Mouse (Mus musculus): ENCODE measurements around the gene 4931428F04Rik. TPM values are rescaled to one million over a fixed set of nuclear protein-coding genes. Genes with fewer than 3 reads are reported as not detected.
A peak's percentile ranks its signal among the peaks of the same experiment; 100 is the strongest.

Gene 4931428F04Rik
- 23.6 and 25.2 TPM in 2 replicates for polyA plus RNA-seq (2014; fragmentation: Nextera tagmentation; extraction: Ambion mirVana)

- peaks cover 5% of the 10 kb centered on the region; the same call in 1 of the 2 replicates for H3K4me1 ChIP-seq (ENCODE audit: control insufficient read depth, insufficient read depth, low read length)
- ATAC-seq (replicated peaks; ENCODE audit: insufficient number of reproducible peaks, low FRiP score, low TSS enrichment, low read depth) (peak; percentile 24), DNase-seq (ENCODE audit: low spot score) (peak; percentile 67)
- peak within 1 kb of the TSS; percentile 69 for H3K4me2 ChIP-seq (ENCODE audit: low read depth, low read length)
- 2% methylated on average over 40 of the region's 43 CpGs for WGBS
- H3K9ac ChIP-seq (replicated peaks; ENCODE audit: low read length) = peak within 1 kb of the TSS; percentile 74
- H3K27me3 ChIP-seq (ENCODE audit: control insufficient read depth, insufficient read depth, low read length) = peaks cover 12% of the 10 kb centered on the region
- 0 out of 2 replicates have a peak within 1 kb of the TSS, but pooled peaks have one; percentile 41 for H3K27ac ChIP-seq (replicated peaks; ENCODE audit: low read depth, low read length)
- no peaks in the 10 kb centered on the region for H3K9me3 ChIP-seq (replicated peaks; ENCODE audit: control insufficient read depth, low read length)
- H3K4me3 ChIP-seq (ENCODE audit: low read depth, low read length) = peak within 1 kb of the TSS; percentile 47
- H3K36me3 ChIP-seq (replicated peaks; ENCODE audit: control insufficient read depth, insufficient read depth, low read depth, low read length) = no peaks in the 10 kb centered on the region
These were observed at the start of gene 4931428F04Rik for GRCm38 (mm10) chr8:105289805-105290460. 4931428F04Rik (minus strand) TSS chr8:105289864.

DNA sequence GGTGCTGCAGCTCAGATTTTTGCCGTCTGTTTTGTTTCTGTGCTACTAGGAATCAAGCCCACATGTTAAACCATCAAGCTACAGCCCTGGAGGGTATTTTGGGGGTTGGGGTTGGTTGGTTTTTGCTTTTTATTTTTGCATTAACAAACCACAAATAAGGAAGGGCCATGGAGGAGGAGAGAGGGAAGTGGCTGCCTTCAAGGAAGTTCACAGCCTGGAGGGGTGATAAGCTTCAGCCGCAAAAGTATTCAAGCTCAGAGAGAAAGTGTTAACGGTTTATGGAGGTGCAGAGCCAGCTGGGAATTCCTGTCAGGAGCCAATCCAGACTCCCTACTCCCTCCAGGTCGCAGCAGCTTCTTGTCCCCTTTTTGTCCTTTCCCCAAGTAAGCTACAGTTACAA lies 49.3 kb upstream of the 4931428F04Rik start:
- Histone ChIP-seq H3K27ac (replicated peaks; ENCODE audit: low read depth, low read length) (0 out of 2 replicates have a peak overlapping the region, but pooled peaks have one; percentile 8), H3K4me3 (ENCODE audit: low read depth, low read length) (no peak overlapping the region), H3K27me3 (ENCODE audit: control insufficient read depth, insufficient read depth, low read length) (no peaks in the 10 kb centered on the region), H3K36me3 (replicated peaks; ENCODE audit: control insufficient read depth, insufficient read depth, low read depth, low read length) (peaks cover 3% of the 10 kb centered on the region; the same call in 1 of the 2 replicates), H3K4me2 (ENCODE audit: low read depth, low read length) (no peak overlapping the region), H3K4me1 (ENCODE audit: control insufficient read depth, insufficient read depth, low read length) (no peaks in the 10 kb centered on the region), H3K9ac (replicated peaks; ENCODE audit: low read length) (0 out of 2 replicates have a peak overlapping the region, but pooled peaks have one; percentile 18), H3K9me3 (replicated peaks; ENCODE audit: control insufficient read depth, low read length) (no peaks in the 10 kb centered on the region)
- DNase-seq (ENCODE audit: low spot score) = no peak
- WGBS = 42% methylated on average over 4 of the region's 4 CpGs
- ATAC-seq (replicated peaks; ENCODE audit: insufficient number of reproducible peaks, low FRiP score, low TSS enrichment, low read depth) = no peak

DNA sequence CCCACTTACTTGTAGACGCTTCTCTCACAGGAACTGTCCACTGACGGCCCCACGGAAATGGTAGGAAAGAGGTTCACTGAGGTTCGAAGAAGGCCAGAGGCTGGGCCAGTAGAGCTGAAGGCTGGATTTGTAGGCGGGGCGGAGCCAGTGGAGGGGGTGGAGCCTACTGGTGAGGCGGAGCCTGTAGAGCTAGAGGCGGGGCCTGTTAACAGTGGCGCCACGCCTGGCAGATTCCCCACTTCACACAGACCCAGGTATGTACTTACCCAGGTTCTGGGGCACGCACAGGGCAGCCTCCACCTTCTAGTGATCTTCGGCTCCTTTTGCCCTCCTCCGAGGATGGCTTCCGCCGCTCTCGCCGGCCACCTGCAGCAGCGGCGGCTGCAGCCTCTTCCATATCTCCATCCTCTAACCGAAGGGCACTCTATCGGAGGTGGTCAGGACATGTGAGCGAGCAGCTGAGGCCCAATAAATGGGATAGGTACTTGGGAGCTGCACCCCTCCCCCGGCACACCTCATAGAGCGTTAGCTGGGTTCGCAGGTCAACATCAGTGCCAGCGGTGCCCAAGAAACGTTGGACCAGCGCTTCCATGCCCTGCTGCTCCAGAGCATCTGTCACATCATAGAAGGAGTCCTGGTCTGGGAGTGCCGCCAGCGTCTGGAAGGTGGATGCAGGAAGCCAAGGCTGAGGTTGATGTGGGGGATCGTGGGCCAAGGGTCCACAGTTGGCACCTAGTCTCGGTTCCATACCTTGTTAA lies 46.9 kb upstream of the 4931428F04Rik start:
- ATAC-seq (replicated peaks; ENCODE audit: insufficient number of reproducible peaks, low FRiP score, low TSS enrichment, low read depth) = peak; percentile 24; the same call in 1 of the 2 replicates
- no peaks in the 10 kb centered on the region for H3K27me3 ChIP-seq (ENCODE audit: control insufficient read depth, insufficient read depth, low read length)
- no peak for DNase-seq (ENCODE audit: low spot score)
- no peaks in the 10 kb centered on the region for H3K9me3 ChIP-seq (replicated peaks; ENCODE audit: control insufficient read depth, low read length)
- no peak overlapping the region for H3K9ac ChIP-seq (replicated peaks; ENCODE audit: low read length)
- no peak overlapping the region for H3K27ac ChIP-seq (replicated peaks; ENCODE audit: low read depth, low read length)
- H3K4me3 ChIP-seq (ENCODE audit: low read depth, low read length) = no peak overlapping the region
- no peaks in the 10 kb centered on the region for H3K4me1 ChIP-seq (ENCODE audit: control insufficient read depth, insufficient read depth, low read length)
- H3K36me3 ChIP-seq (replicated peaks; ENCODE audit: control insufficient read depth, insufficient read depth, low read depth, low read length) = peaks cover 3% of the 10 kb centered on the region; the same call in 1 of the 2 replicates
- no peak overlapping the region for H3K4me2 ChIP-seq (ENCODE audit: low read depth, low read length)
- WGBS = 57% methylated on average over 32 of the region's 32 CpGs

DNA sequence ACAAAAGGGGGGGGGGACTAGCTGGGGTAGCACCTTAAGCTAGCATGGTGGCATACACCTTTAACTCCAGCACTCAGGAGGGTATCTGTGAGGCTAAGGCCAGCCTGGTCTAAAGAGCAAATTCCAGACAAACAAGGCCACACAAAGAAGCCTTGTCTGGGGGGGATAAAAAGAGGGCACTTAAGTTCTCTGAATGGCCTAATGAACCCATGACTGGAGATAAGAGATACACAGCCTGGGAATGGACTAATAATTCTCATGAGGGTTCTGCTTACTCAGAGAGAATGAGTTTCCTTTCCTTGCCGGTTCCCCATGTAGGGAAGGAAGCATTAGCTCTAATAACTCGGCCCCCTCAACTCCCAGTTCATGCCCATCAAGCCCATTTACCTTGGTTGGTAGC lies 42.9 kb upstream of the 4931428F04Rik start:
- no peak overlapping the region for H3K27ac ChIP-seq (replicated peaks; ENCODE audit: low read depth, low read length)
- no peaks in the 10 kb centered on the region for H3K27me3 ChIP-seq (ENCODE audit: control insufficient read depth, insufficient read depth, low read length)
- 65% methylated on average over 2 of the region's 2 CpGs for WGBS
- ATAC-seq (replicated peaks; ENCODE audit: insufficient number of reproducible peaks, low FRiP score, low TSS enrichment, low read depth) (no peak), DNase-seq (ENCODE audit: low spot score) (no peak)
- H3K9me3 ChIP-seq (replicated peaks; ENCODE audit: control insufficient read depth, low read length) = no peaks in the 10 kb centered on the region
- H3K4me1 ChIP-seq (ENCODE audit: control insufficient read depth, insufficient read depth, low read length) = no peaks in the 10 kb centered on the region
- no peak overlapping the region for H3K9ac ChIP-seq (replicated peaks; ENCODE audit: low read length)
- H3K4me2 ChIP-seq (ENCODE audit: low read depth, low read length) = no peak overlapping the region
- no peak overlapping the region for H3K4me3 ChIP-seq (ENCODE audit: low read depth, low read length)
- H3K36me3 ChIP-seq (replicated peaks; ENCODE audit: control insufficient read depth, insufficient read depth, low read depth, low read length) = peaks cover 21% of the 10 kb centered on the region

DNA sequence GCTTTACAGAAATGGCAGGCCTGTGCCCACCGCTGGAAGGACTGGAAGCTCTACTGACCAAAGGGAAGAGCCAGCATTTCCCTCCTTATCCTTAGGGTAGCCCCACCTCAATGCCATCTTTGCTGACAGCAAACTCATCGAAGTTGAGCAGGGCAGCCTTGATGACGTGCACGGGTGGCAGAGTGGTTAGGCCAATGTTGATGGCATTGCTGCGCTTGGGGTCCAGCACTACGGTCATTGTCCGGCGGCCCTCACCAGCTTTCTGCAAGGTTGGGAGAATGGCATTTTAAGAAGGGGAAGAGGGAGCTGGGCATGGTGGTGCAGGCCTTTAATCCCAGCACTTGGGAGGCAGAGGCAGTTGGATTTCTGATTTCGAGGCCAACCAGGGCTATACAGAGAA lies 42.3 kb upstream of the 4931428F04Rik start:
- no peak for ATAC-seq (replicated peaks; ENCODE audit: insufficient number of reproducible peaks, low FRiP score, low TSS enrichment, low read depth)
- peaks cover 21% of the 10 kb centered on the region for H3K36me3 ChIP-seq (replicated peaks; ENCODE audit: control insufficient read depth, insufficient read depth, low read depth, low read length)
- no peak overlapping the region for H3K27ac ChIP-seq (replicated peaks; ENCODE audit: low read depth, low read length)
- 91% methylated on average over 9 of the region's 9 CpGs for WGBS
- no peak for DNase-seq (ENCODE audit: low spot score)
- H3K9me3 ChIP-seq (replicated peaks; ENCODE audit: control insufficient read depth, low read length) = no peaks in the 10 kb centered on the region
- no peaks in the 10 kb centered on the region for H3K4me1 ChIP-seq (ENCODE audit: control insufficient read depth, insufficient read depth, low read length)
- H3K4me3 ChIP-seq (ENCODE audit: low read depth, low read length) = no peak overlapping the region
- no peak overlapping the region for H3K9ac ChIP-seq (replicated peaks; ENCODE audit: low read length)
- H3K4me2 ChIP-seq (ENCODE audit: low read depth, low read length) = no peak overlapping the region
- H3K27me3 ChIP-seq (ENCODE audit: control insufficient read depth, insufficient read depth, low read length) = no peaks in the 10 kb centered on the region

GRCm38 (mm10) chr8:105331469-105331868 lies 41.8 kb upstream of the 4931428F04Rik start:
- no peak overlapping the region for H3K9ac ChIP-seq (replicated peaks; ENCODE audit: low read length)
- H3K4me3 ChIP-seq (ENCODE audit: low read depth, low read length) = no peak overlapping the region
- H3K36me3 ChIP-seq (replicated peaks; ENCODE audit: control insufficient read depth, insufficient read depth, low read depth, low read length) = peaks cover 20% of the 10 kb centered on the region
- no peak overlapping the region for H3K4me2 ChIP-seq (ENCODE audit: low read depth, low read length)
- no peaks in the 10 kb centered on the region for H3K9me3 ChIP-seq (replicated peaks; ENCODE audit: control insufficient read depth, low read length)
- no peak for ATAC-seq (replicated peaks; ENCODE audit: insufficient number of reproducible peaks, low FRiP score, low TSS enrichment, low read depth)
- H3K27ac ChIP-seq (replicated peaks; ENCODE audit: low read depth, low read length) = no peak overlapping the region
- WGBS = 94% methylated on average over 22 of the region's 22 CpGs
- no peaks in the 10 kb centered on the region for H3K27me3 ChIP-seq (ENCODE audit: control insufficient read depth, insufficient read depth, low read length)
- no peak for DNase-seq (ENCODE audit: low spot score)
- H3K4me1 ChIP-seq (ENCODE audit: control insufficient read depth, insufficient read depth, low read length) = no peaks in the 10 kb centered on the region

GRCm38 (mm10) chr8:105330325-105330724 lies 40.7 kb upstream of the 4931428F04Rik start:
- Histone ChIP-seq H3K27ac (replicated peaks; ENCODE audit: low read depth, low read length) (no peak overlapping the region), H3K4me1 (ENCODE audit: control insufficient read depth, insufficient read depth, low read length) (peaks cover 1% of the 10 kb centered on the region; the same call in 1 of the 2 replicates), H3K4me2 (ENCODE audit: low read depth, low read length) (no peak overlapping the region), H3K9ac (replicated peaks; ENCODE audit: low read length) (no peak overlapping the region), H3K36me3 (replicated peaks; ENCODE audit: control insufficient read depth, insufficient read depth, low read depth, low read length) (peaks cover 18% of the 10 kb centered on the region), H3K27me3 (ENCODE audit: control insufficient read depth, insufficient read depth, low read length) (no peaks in the 10 kb centered on the region), H3K9me3 (replicated peaks; ENCODE audit: control insufficient read depth, low read length) (no peaks in the 10 kb centered on the region), H3K4me3 (ENCODE audit: low read depth, low read length) (no peak overlapping the region)
- ATAC-seq (replicated peaks; ENCODE audit: insufficient number of reproducible peaks, low FRiP score, low TSS enrichment, low read depth) (no peak), DNase-seq (ENCODE audit: low spot score) (no peak)
- WGBS = 90% methylated on average over 12 of the region's 12 CpGs

GRCm38 (mm10) chr8:105326968-105327367 lies 37.3 kb upstream of the 4931428F04Rik start:
- H3K27me3 ChIP-seq (ENCODE audit: control insufficient read depth, insufficient read depth, low read length) = no peaks in the 10 kb centered on the region
- peak overlapping the region; percentile 84 for H3K4me2 ChIP-seq (ENCODE audit: low read depth, low read length)
- ATAC-seq (replicated peaks; ENCODE audit: insufficient number of reproducible peaks, low FRiP score, low TSS enrichment, low read depth) = no peak
- no peak for DNase-seq (ENCODE audit: low spot score)
- H3K27ac ChIP-seq (replicated peaks; ENCODE audit: low read depth, low read length) = no peak overlapping the region
- peak overlapping the region; percentile 70 for H3K4me3 ChIP-seq (ENCODE audit: low read depth, low read length)
- no peaks in the 10 kb centered on the region for H3K9me3 ChIP-seq (replicated peaks; ENCODE audit: control insufficient read depth, low read length)
- peaks cover 2% of the 10 kb centered on the region; the same call in 1 of the 2 replicates for H3K4me1 ChIP-seq (ENCODE audit: control insufficient read depth, insufficient read depth, low read length)
- H3K9ac ChIP-seq (replicated peaks; ENCODE audit: low read length) = peak overlapping the region; percentile 78
- H3K36me3 ChIP-seq (replicated peaks; ENCODE audit: control insufficient read depth, insufficient read depth, low read depth, low read length) = peaks cover 18% of the 10 kb centered on the region
- WGBS = 43% methylated on average over 6 of the region's 6 CpGs

All from embryonic facial prominence, embryonic 11.5 days (tissue).